Mouse (Mus musculus): ENCODE results near the gene Cep57l1.
"Not testable (repeated sequence)": the region's sequence is repeated elsewhere in the genome, so short reads cannot be mapped to it uniquely, and the experiment has no call there.

Gene Cep57l1

GRCm38 (mm10) chr10:41809771-41810563, at the start of gene Cep57l1, which contains the start of gene Sesn1:
Gene Cep57l1, minus strand, starts transcription at chr10:41809871.
Gene Sesn1, plus strand, starts transcription at chr10:41809935.
- DNase-seq (ENCODE audit: low spot score): peak; percentile 92

GRCm38 (mm10) chr10:41848721-41849120, 39.0 kb upstream of the Cep57l1 start:
- no peak for DNase-seq (ENCODE audit: low spot score)

- DNase-seq (ENCODE audit: low spot score): no peak
Measured at GRCm38 (mm10) chr10:41847737-41848136, 38.1 kb upstream of the Cep57l1 start.

GRCm38 (mm10) chr10:41838911-41839310, 29.2 kb upstream of the Cep57l1 start:
- no peak for DNase-seq (ENCODE audit: low spot score)

GRCm38 (mm10) chr10:41834131-41834530, 24.5 kb upstream of the Cep57l1 start:
- no peak for DNase-seq (ENCODE audit: low spot score)

GRCm38 (mm10) chr10:41832191-41832590, 22.5 kb upstream of the Cep57l1 start:
- DNase-seq (ENCODE audit: low spot score): no peak

GRCm38 (mm10) chr10:41830851-41831522, 21.3 kb upstream of the Cep57l1 start:
- peak; percentile 73 for DNase-seq (ENCODE audit: low spot score)

- no peak for DNase-seq (ENCODE audit: low spot score)
Measured at GRCm38 (mm10) chr10:41830445-41830844, 20.8 kb upstream of the Cep57l1 start.

- no peak for DNase-seq (ENCODE audit: low spot score)
Measured at GRCm38 (mm10) chr10:41829980-41830379, 20.3 kb upstream of the Cep57l1 start.

- no peak for DNase-seq (ENCODE audit: low spot score)
Measured at GRCm38 (mm10) chr10:41829191-41829590, 19.5 kb upstream of the Cep57l1 start.

GRCm38 (mm10) chr10:41827784-41828183, 18.1 kb upstream of the Cep57l1 start:
- DNase-seq (ENCODE audit: low spot score): no peak

- DNase-seq (ENCODE audit: low spot score): no peak
Measured at GRCm38 (mm10) chr10:41826526-41827116, 16.9 kb upstream of the Cep57l1 start.

GRCm38 (mm10) chr10:41825996-41826395, 16.3 kb upstream of the Cep57l1 start:
- DNase-seq (ENCODE audit: low spot score): no peak

GRCm38 (mm10) chr10:41825041-41825440, 15.4 kb upstream of the Cep57l1 start:
- DNase-seq (ENCODE audit: low spot score): no peak

- no peak for DNase-seq (ENCODE audit: low spot score)
Measured at GRCm38 (mm10) chr10:41823916-41824315, 14.2 kb upstream of the Cep57l1 start.

GRCm38 (mm10) chr10:41823282-41823675, 13.6 kb upstream of the Cep57l1 start:
- DNase-seq (ENCODE audit: low spot score): not testable (repeated sequence)

- DNase-seq (ENCODE audit: low spot score): no peak
Measured at GRCm38 (mm10) chr10:41822573-41823281, 13.1 kb upstream of the Cep57l1 start.

GRCm38 (mm10) chr10:41821171-41821570, 11.5 kb upstream of the Cep57l1 start:
- no peak for DNase-seq (ENCODE audit: low spot score)

- no peak for DNase-seq (ENCODE audit: low spot score)
Measured at GRCm38 (mm10) chr10:41820401-41820800, 10.7 kb upstream of the Cep57l1 start.

- no peak for DNase-seq (ENCODE audit: low spot score)
Measured at GRCm38 (mm10) chr10:41819307-41819706, 9.6 kb upstream of the Cep57l1 start.

- DNase-seq (ENCODE audit: low spot score): not testable (repeated sequence)
Measured at GRCm38 (mm10) chr10:41818733-41819070, 9.0 kb upstream of the Cep57l1 start.

- no peak for DNase-seq (ENCODE audit: low spot score)
Measured at GRCm38 (mm10) chr10:41818036-41818732, 8.5 kb upstream of the Cep57l1 start.

Data from layer of hippocampus, adult 11-12 months (tissue).